Mouse (Mus musculus) A20 (cell line): ENCODE data around the gene Zfp420.

ENCODE experiments used
- DNase-seq: peaks from one replicate; pipeline ENCODE4 v3.0.0-alpha.2; 2011; ENCODE audit warnings: low read depth, low spot score

Zfp420 gene

GRCm38 (mm10) chr7:29898351-29898750 is 38.6 kb downstream of the Zfp420 start:
- DNase-seq, result no peak

DNA sequence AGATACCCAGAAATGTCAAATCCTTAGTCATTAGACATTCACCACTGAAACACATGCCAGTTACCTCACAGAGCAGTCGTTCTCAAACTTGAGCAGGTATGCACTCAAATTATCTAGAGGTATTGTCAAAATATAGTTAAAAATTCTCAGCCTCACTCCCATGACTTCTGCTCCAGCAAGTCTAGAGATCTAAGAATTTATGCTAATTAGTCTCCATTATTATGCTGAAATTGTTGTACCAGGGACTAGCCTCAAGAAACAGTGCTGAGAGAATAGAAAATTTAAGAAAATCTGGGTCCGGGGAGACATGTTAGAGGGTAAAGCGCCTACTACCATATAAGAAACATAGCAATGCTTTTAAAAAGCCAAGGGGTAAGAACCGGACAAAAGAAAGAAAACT is 44.3 kb downstream of the Zfp420 start:
- DNase-seq, result no peak

DNA sequence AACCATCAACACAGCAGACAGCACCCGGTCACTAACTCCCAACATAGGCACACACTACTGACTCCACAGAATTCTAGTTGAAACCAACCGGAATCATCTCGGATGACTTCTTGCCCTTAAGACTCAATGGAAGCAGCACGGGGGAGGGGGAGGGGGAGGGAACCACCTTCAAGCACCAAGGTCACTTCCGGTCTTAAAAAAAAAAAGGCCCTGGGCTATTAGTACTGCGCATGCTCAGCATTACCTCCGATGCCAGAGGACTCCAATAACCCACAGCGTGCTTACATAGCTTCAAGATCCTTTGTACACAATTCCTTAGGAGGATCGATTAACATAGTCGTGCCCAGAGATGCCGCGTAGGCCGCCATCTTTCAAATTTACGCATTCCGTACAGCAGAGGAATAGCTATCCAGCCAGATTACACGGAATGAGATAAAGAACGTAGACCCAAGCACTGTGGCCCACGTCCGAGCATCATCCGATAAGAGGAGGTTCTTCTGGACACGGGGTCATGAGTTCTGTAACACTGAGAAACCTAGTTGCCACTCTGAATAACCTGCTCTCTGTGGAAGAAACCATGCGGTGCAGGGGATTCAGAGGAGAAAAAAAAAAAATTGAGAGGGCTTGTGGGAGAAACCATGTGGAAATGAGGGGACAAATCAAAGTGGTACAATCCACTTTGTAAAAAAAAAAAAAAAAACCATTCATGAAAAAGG is 46.3 kb downstream of the Zfp420 start, which contains the start of gene Zfp27:
Gene Zfp27 (minus strand): TSS at position 607 of the 716 bp plus-strand sequence.
- peak; percentile 90 for DNase-seq

GRCm38 (mm10) chr7:29906682-29907058 is 46.9 kb downstream of the Zfp420 start:
- no peak for DNase-seq

- peak; percentile 49 for DNase-seq
Measured at GRCm38 (mm10) chr7:29907206-29907605, 47.4 kb downstream of the Zfp420 start.

DNA sequence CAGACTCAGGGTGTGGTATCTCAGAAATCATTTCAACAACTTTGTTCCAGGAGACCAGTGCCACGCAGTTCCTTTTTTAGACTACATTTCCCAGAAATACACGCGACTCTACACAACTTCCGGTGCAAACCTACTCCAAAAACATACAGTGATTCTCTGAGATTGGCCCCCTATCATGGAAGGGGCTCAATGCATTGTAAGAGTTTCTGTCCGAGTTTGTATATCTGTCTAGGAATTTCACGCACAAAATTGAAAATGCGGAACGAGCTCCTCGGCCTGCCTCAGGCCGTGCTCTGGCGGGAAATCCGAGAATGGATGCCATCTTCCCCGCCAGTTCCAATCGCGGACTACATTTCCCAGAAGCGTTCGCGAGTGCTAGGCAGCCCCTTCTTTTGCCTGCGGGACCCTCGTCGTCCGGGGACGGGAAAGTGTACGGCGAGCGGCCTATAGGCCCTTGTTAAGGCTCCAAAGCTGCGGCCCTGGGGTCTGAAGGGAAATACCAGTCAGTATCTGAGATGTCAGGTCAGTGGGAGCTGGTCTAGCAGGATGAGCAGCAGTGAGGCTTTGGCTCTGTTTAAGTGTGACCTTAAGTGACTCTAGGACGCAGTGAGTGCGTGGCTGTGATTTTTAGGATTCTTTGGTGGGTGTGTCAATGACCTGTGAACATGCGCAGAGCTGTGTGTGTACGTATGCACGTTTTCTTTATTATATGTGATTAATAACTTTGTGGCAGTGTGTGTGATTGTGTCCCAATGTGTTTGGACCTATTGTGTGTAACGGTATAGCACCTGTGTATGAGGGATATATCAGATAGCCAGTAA is 48.6 kb downstream of the Zfp420 start, which contains the start of gene Zfp383:
Gene Zfp383 (plus strand): TSS at position 94 of the 821 bp plus-strand sequence.
- peak; percentile 94 for DNase-seq

DNA sequence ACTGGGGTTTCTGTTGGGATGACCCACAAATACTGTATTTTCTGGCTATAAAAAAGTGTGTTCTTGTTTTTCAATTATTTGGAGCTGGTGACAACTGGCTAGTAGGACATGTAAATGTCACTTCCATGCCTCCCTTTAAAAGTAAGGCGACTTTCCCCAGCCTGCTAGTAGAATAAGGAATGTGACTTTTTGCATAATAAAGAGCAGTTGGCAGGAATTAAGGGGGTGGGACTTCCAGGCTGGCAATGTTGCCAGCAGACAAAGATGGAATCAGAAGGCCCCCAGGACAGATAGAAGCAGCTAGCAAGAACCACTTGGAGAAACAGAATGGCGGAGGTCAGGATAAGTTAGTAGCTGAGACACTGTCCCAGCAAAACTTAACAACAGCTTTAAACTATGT is 50.5 kb downstream of the Zfp420 start:
- no peak for DNase-seq

GRCm38 (mm10) chr7:29912172-29912571 is 52.4 kb downstream of the Zfp420 start:
- DNase-seq, result no peak

- no peak for DNase-seq
Measured at GRCm38 (mm10) chr7:29917371-29918061, 57.7 kb downstream of the Zfp420 start.

- no peak for DNase-seq
Measured at GRCm38 (mm10) chr7:29918062-29918453, 58.3 kb downstream of the Zfp420 start.

DNA sequence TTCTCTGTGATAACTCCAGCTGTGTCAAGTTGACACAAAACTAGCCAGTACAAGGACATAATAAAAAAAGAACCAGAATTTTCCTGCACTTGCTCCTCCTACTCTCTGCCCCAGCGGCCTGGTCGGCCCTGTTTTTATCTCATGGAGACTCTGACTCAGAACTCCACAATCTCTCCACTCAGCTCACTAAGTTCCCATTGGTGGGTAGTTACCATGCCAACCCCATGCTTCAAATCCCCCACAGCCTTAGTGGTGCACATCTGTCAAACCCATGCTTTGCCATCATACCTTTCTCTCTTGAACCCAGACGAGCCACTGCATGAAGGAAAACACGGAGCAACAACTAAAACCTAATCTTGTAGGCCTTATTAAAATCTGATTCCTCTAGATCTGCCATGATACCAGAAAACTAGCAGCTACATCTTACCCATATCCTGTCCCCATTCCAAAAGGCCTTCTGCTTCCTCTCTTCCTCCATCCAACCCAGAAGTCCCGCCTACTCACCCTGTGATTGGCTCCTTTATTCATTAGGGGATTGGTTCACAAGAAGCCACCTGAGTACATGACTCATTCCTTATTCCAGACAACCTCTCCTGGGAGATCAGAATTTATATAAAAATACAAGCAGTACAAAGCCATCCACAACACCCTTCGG is 61.8 kb downstream of the Zfp420 start:
- no peak for DNase-seq

- no peak for DNase-seq
Measured at GRCm38 (mm10) chr7:29922780-29923179, 63.0 kb downstream of the Zfp420 start.
